Mouse (Mus musculus) embryonic facial prominence, embryonic 11.5 days (tissue): Measurements from ENCODE around the gene Slc30a1. TPM values are rescaled to one million over a fixed set of nuclear protein-coding genes. Genes with fewer than 3 reads are reported as not detected.

Experiments
- ATAC-seq: fragments of 200-750 bp; cut with Nextera tagmentation; replicated peaks from 2 replicates; pipeline ENCODE4 v1.8.0; 2017; ENCODE audit warnings: low read depth; ENCODE audit not compliant: insufficient number of reproducible peaks, low FRiP score, low TSS enrichment
- DNase-seq: peaks from one replicate; pipeline ENCODE4 v3.0.0-alpha.2; 2015; ENCODE audit warnings: low spot score
- H3K27ac ChIP-seq: fragments of 300-500 bp; sonication (generic); replicated peaks from 2 replicates; pipeline ENCODE4 v1.5.1; 2014; ENCODE audit warnings: mild to moderate bottlenecking, low read depth, low read length, control low read depth
- H3K27me3 ChIP-seq: fragments of 300-500 bp; sonication (generic); 2 replicates; pipeline ENCODE4 v1.6.1; 2014; ENCODE audit warnings: mild to moderate bottlenecking, low read length, moderate library complexity, mixed read lengths; ENCODE audit not compliant: control insufficient read depth, insufficient read depth
- H3K36me3 ChIP-seq: fragments of 300-500 bp; sonication (generic); replicated peaks from 2 replicates; pipeline ENCODE4 v1.6.1; 2014; ENCODE audit warnings: low read depth, mild to moderate bottlenecking, low read length, moderate library complexity, mixed read lengths; ENCODE audit not compliant: control insufficient read depth, insufficient read depth
- H3K4me1 ChIP-seq: fragments of 300-500 bp; sonication (generic); 2 replicates; pipeline ENCODE4 v1.6.1; 2014; ENCODE audit warnings: low read length, mixed read lengths; ENCODE audit not compliant: control insufficient read depth, insufficient read depth
- H3K4me2 ChIP-seq: fragments of 300-500 bp; sonication (generic); 2 replicates; pipeline ENCODE4 v1.6.1; 2014; ENCODE audit warnings: low read depth, mild to moderate bottlenecking, control low read depth, low read length, moderate library complexity
- H3K4me3 ChIP-seq: fragments of 300-500 bp; sonication (generic); 2 replicates; pipeline ENCODE4 v1.5.1; 2014; ENCODE audit warnings: low read depth, low read length, control low read depth
- H3K9ac ChIP-seq: fragments of 300-500 bp; sonication (generic); replicated peaks from 2 replicates; pipeline ENCODE4 v1.6.1; 2014; ENCODE audit warnings: mild to moderate bottlenecking, control low read depth, low read length
- H3K9me3 ChIP-seq: fragments of 300-500 bp; sonication (generic); replicated peaks from 2 replicates; pipeline ENCODE4 v1.6.1; 2016; ENCODE audit warnings: mild to moderate bottlenecking, low read length, inconsistent platforms, mixed read lengths; ENCODE audit not compliant: control insufficient read depth
- WGBS: fragments of 180-500 bp; shearing (Covaris S2); extraction: QIAGEN DNeasy Blood & Tissue Kit; methylation state at CpG from one replicate; pipeline ENCODE4 v1.1.7; 2014; 5-methylcytosine and 5-hydroxymethylcytosine counted together
- polyA plus RNA-seq: library from polyadenylated mRNA; unstranded; fragments of >200 nt; fragmentation: Nextera tagmentation; extraction: Ambion mirVana; gene quantifications from 2 replicates; pipeline ENCODE4 v1.2.1, GENCODE M21; 2014

Slc30a1 gene
- polyA plus RNA-seq, 1 experiment from 2014 or later: 2.2 TPM

GRCm38 (mm10) chr1:191919336-191919735 is 12.8 kb downstream of the Slc30a1 start:
- Histone ChIP-seq H3K27ac (no peak overlapping the region), H3K27me3 (no peaks in the 10 kb centered on the region), H3K9ac (no peak overlapping the region), H3K4me1 (no peaks in the 10 kb centered on the region), H3K36me3 (no peaks in the 10 kb centered on the region), H3K4me3 (no peak overlapping the region), H3K9me3 (no peaks in the 10 kb centered on the region), H3K4me2 (no peak overlapping the region)
- 89% methylated on average over 2 of the region's 2 CpGs for WGBS
- DNase-seq (no peak), ATAC-seq (no peak)

- Histone ChIP-seq H3K36me3 (no peaks in the 10 kb centered on the region), H3K9me3 (no peaks in the 10 kb centered on the region), H3K4me2 (no peak overlapping the region), H3K9ac (no peak overlapping the region), H3K27ac (no peak overlapping the region), H3K4me1 (no peaks in the 10 kb centered on the region), H3K27me3 (no peaks in the 10 kb centered on the region), H3K4me3 (no peak overlapping the region)
- ATAC-seq (no peak), DNase-seq (no peak)
- 94% methylated on average over 3 of the region's 3 CpGs for WGBS
These were observed 15.1 kb downstream of the Slc30a1 start for GRCm38 (mm10) chr1:191921701-191922100.

- Histone ChIP-seq H3K27ac (no peak overlapping the region), H3K36me3 (no peaks in the 10 kb centered on the region), H3K9ac (no peak overlapping the region), H3K4me1 (no peaks in the 10 kb centered on the region), H3K4me2 (no peak overlapping the region), H3K4me3 (no peak overlapping the region), H3K27me3 (no peaks in the 10 kb centered on the region), H3K9me3 (no peaks in the 10 kb centered on the region)
- DNase-seq: no peak
- ATAC-seq: no peak
- WGBS: 46% methylated on average over 4 of the region's 4 CpGs
These were observed 18.9 kb downstream of the Slc30a1 start for GRCm38 (mm10) chr1:191925496-191925895.

GRCm38 (mm10) chr1:191926681-191927080 is 20.1 kb downstream of the Slc30a1 start:
- no peak overlapping the region for H3K4me2 ChIP-seq
- H3K4me3 ChIP-seq: no peak overlapping the region
- H3K9me3 ChIP-seq: no peaks in the 10 kb centered on the region
- H3K27me3 ChIP-seq: no peaks in the 10 kb centered on the region
- H3K27ac ChIP-seq: no peak overlapping the region
- ATAC-seq (no peak), DNase-seq (no peak)
- H3K36me3 ChIP-seq: no peaks in the 10 kb centered on the region
- WGBS: 53% methylated on average over 3 of the region's 3 CpGs
- H3K9ac ChIP-seq: no peak overlapping the region
- no peaks in the 10 kb centered on the region for H3K4me1 ChIP-seq

- 77% methylated on average over 7 of the region's 7 CpGs for WGBS
- H3K9me3 ChIP-seq: no peaks in the 10 kb centered on the region
- H3K27ac ChIP-seq: no peak overlapping the region
- H3K36me3 ChIP-seq: no peaks in the 10 kb centered on the region
- H3K27me3 ChIP-seq: no peaks in the 10 kb centered on the region
- no peaks in the 10 kb centered on the region for H3K4me1 ChIP-seq
- no peak overlapping the region for H3K9ac ChIP-seq
- H3K4me3 ChIP-seq: no peak overlapping the region
- DNase-seq (peak; percentile 15), ATAC-seq (no peak)
- H3K4me2 ChIP-seq: no peak overlapping the region
These were observed 21.8 kb downstream of the Slc30a1 start for GRCm38 (mm10) chr1:191928345-191928744.

GRCm38 (mm10) chr1:191929065-191929464 is 22.5 kb downstream of the Slc30a1 start:
- Histone ChIP-seq H3K27me3 (no peaks in the 10 kb centered on the region), H3K27ac (no peak overlapping the region), H3K9ac (no peak overlapping the region), H3K4me2 (no peak overlapping the region), H3K9me3 (no peaks in the 10 kb centered on the region), H3K36me3 (no peaks in the 10 kb centered on the region), H3K4me1 (no peaks in the 10 kb centered on the region), H3K4me3 (no peak overlapping the region)
- WGBS: 68% methylated on average over 8 of the region's 8 CpGs
- no peak for ATAC-seq
- DNase-seq: no peak

- no peaks in the 10 kb centered on the region for H3K36me3 ChIP-seq
- no peak overlapping the region for H3K9ac ChIP-seq
- H3K4me3 ChIP-seq: no peak overlapping the region
- ATAC-seq: no peak
- H3K27me3 ChIP-seq: no peaks in the 10 kb centered on the region
- no peak overlapping the region for H3K4me2 ChIP-seq
- no peak for DNase-seq
- WGBS: 75% methylated on average over 12 of the region's 12 CpGs
- H3K27ac ChIP-seq: no peak overlapping the region
- no peaks in the 10 kb centered on the region for H3K9me3 ChIP-seq
- no peaks in the 10 kb centered on the region for H3K4me1 ChIP-seq
These were observed 23.4 kb downstream of the Slc30a1 start for GRCm38 (mm10) chr1:191929897-191930524.

- ATAC-seq (no peak), DNase-seq (no peak)
- H3K9me3 ChIP-seq: no peaks in the 10 kb centered on the region
- H3K27ac ChIP-seq: no peak overlapping the region
- no peak overlapping the region for H3K9ac ChIP-seq
- 88% methylated on average over 3 of the region's 3 CpGs for WGBS
- H3K27me3 ChIP-seq: no peaks in the 10 kb centered on the region
- no peaks in the 10 kb centered on the region for H3K36me3 ChIP-seq
- no peak overlapping the region for H3K4me3 ChIP-seq
- no peaks in the 10 kb centered on the region for H3K4me1 ChIP-seq
- H3K4me2 ChIP-seq: no peak overlapping the region
These were observed 24.0 kb downstream of the Slc30a1 start for GRCm38 (mm10) chr1:191930525-191931105.
